ENCODE assay signal across 18 mouse cellular contexts in genomic region chr10:58636431-58637080, GRCm38 (mm10). TPM values are rescaled to one million over a fixed set of nuclear protein-coding genes. Genes with fewer than 3 reads are reported as not detected.
DNase-seq lines count a peak whose midpoint lies in the region; ATAC-seq and TF ChIP-seq lines count a peak whose summit lies in the region.
"Had no signal": no experiment of that assay in that cellular context is flagged by ENCODE, and none has a peak within 500 bp of the region (broad histone marks: within the 10 kb centered on the region; RNA-seq: fewer than 3 reads in every experiment).

No protein-coding gene starts in this region.

- H3K36me3 ChIP-seq in intestine, embryonic 14.5 days (ENCODE audit: control insufficient read depth, insufficient read depth, low read length), result no peaks in the 10 kb centered on the region
- no peaks in the 10 kb centered on the region for H3K36me3 ChIP-seq in intestine, postnatal 0 days (ENCODE audit: control insufficient read depth, insufficient read depth)
- H3K36me3 ChIP-seq in midbrain, embryonic 10.5 days, result no peaks in the 10 kb centered on the region
- no peaks in the 10 kb centered on the region for H3K36me3 ChIP-seq in midbrain, embryonic 13.5 days
- H3K36me3 ChIP-seq in embryonic facial prominence, embryonic 10.5 days (replicated peaks), result no peaks in the 10 kb centered on the region
- H3K36me3 ChIP-seq: embryonic facial prominence, embryonic 15.5 days; hindbrain, embryonic 15.5 days; liver, embryonic 13.5 days had no signal

- no peak overlapping the region for H3K4me2 ChIP-seq in intestine, embryonic 14.5 days (ENCODE audit: low read length)
- no peak overlapping the region for H3K4me2 ChIP-seq in intestine, postnatal 0 days (replicated peaks; ENCODE audit: low read depth)
- no peak overlapping the region for H3K4me2 ChIP-seq in midbrain, embryonic 13.5 days (replicated peaks)
- H3K4me2 ChIP-seq: embryonic facial prominence, embryonic 15.5 days; hindbrain, embryonic 15.5 days; liver, embryonic 13.5 days had no signal

- H3K4me1 ChIP-seq in intestine, embryonic 14.5 days (replicated peaks; ENCODE audit: control insufficient read depth, insufficient read depth, low read length), result peaks cover 9% of the 10 kb centered on the region
- H3K4me1 ChIP-seq in intestine, postnatal 0 days (replicated peaks; ENCODE audit: control insufficient read depth, insufficient read depth, low read length), result no peaks in the 10 kb centered on the region
- H3K4me1 ChIP-seq in midbrain, embryonic 10.5 days, result peaks cover 45% of the 10 kb centered on the region
- peaks cover 20% of the 10 kb centered on the region for H3K4me1 ChIP-seq in midbrain, embryonic 13.5 days (replicated peaks)
- peaks cover 34% of the 10 kb centered on the region for H3K4me1 ChIP-seq in embryonic facial prominence, embryonic 10.5 days
- H3K4me1 ChIP-seq: liver, embryonic 13.5 days had no signal

- no peak overlapping the region for H3K9ac ChIP-seq in intestine, embryonic 14.5 days (ENCODE audit: low read length)
- H3K9ac ChIP-seq in intestine, postnatal 0 days (ENCODE audit: low read depth, low read length), result no peak overlapping the region
- H3K9ac ChIP-seq in midbrain, embryonic 13.5 days (replicated peaks), result no peak overlapping the region
- H3K9ac ChIP-seq: embryonic facial prominence, embryonic 15.5 days; hindbrain, embryonic 15.5 days; liver, embryonic 13.5 days had no signal

- no peaks in the 10 kb centered on the region for H3K9me3 ChIP-seq in intestine, embryonic 14.5 days (ENCODE audit: control insufficient read depth, low read length)
- H3K9me3 ChIP-seq in intestine, postnatal 0 days (ENCODE audit: control insufficient read depth), result no peaks in the 10 kb centered on the region
- no peaks in the 10 kb centered on the region for H3K9me3 ChIP-seq in midbrain, embryonic 10.5 days (replicated peaks)
- H3K9me3 ChIP-seq in midbrain, embryonic 13.5 days, result no peaks in the 10 kb centered on the region
- H3K9me3 ChIP-seq in embryonic facial prominence, embryonic 10.5 days, result no peaks in the 10 kb centered on the region
- H3K9me3 ChIP-seq: embryonic facial prominence, embryonic 15.5 days; hindbrain, embryonic 15.5 days; liver, embryonic 13.5 days had no signal

- no peak; the same call in 1 of the 2 replicates for ATAC-seq in intestine, embryonic 14.5 days (replicated peaks; ENCODE audit: low FRiP score, low TSS enrichment, low read depth)
- ATAC-seq in intestine, postnatal 0 days, result no peak
- ATAC-seq in midbrain, embryonic 13.5 days, result no peak

- WGBS in intestine, embryonic 14.5 days, result 31% methylated on average over 7 of the region's 7 CpGs
- 56% methylated on average over 7 of the region's 7 CpGs for WGBS in intestine, postnatal 0 days
- WGBS in midbrain, embryonic 10.5 days, result 80% methylated on average over 7 of the region's 7 CpGs
- 73% methylated on average over 7 of the region's 7 CpGs for WGBS in midbrain, embryonic 13.5 days
- 54% methylated on average over 7 of the region's 7 CpGs for WGBS in embryonic facial prominence, embryonic 10.5 days

- H3K4me3 ChIP-seq in intestine, embryonic 14.5 days (ENCODE audit: low read depth, low read length), result no peak overlapping the region
- no peak overlapping the region for H3K4me3 ChIP-seq in intestine, postnatal 0 days (ENCODE audit: low read depth, low read length)
- H3K4me3 ChIP-seq in midbrain, embryonic 10.5 days, result no peak overlapping the region
- H3K4me3 ChIP-seq in midbrain, embryonic 13.5 days (replicated peaks), result no peak overlapping the region
- H3K4me3 ChIP-seq in embryonic facial prominence, embryonic 10.5 days, result no peak overlapping the region
- H3K4me3 ChIP-seq: embryonic facial prominence, embryonic 15.5 days; hindbrain, embryonic 15.5 days; liver, embryonic 13.5 days had no signal

- no peak for TF ChIP-seq CTCF in intestine, postnatal 0 days (IDR thresholded peaks at IDR 0.05; ENCODE audit: low read depth)

- peak overlapping the region; percentile 33; the same call in 1 of the 2 replicates for H3K27ac ChIP-seq in intestine, embryonic 14.5 days (ENCODE audit: low read depth)
- no peak overlapping the region for H3K27ac ChIP-seq in intestine, postnatal 0 days (ENCODE audit: low read depth, low read length)
- H3K27ac ChIP-seq in midbrain, embryonic 10.5 days (replicated peaks), result peak overlapping the region; percentile 61; the same call in 1 of the 2 replicates
- H3K27ac ChIP-seq in midbrain, embryonic 13.5 days, result no peak overlapping the region
- H3K27ac ChIP-seq in embryonic facial prominence, embryonic 10.5 days (replicated peaks), result peak overlapping the region; percentile 76
- H3K27ac ChIP-seq: embryonic facial prominence, embryonic 15.5 days; hindbrain, embryonic 15.5 days; liver, embryonic 13.5 days had no signal

- DNase-seq in intestine, embryonic 14.5 days (ENCODE audit: low spot score), result no peak
- DNase-seq in midbrain, embryonic 10.5 days (ENCODE audit: low spot score), result no peak
- DNase-seq in embryonic facial prominence, embryonic 10.5 days (ENCODE audit: low spot score), result peak; percentile 27
- no peak for DNase-seq in thymus, postnatal 4 days
- no peak for DNase-seq in adrenal gland, adult (ENCODE audit: inconsistent age in 2 of 2, low spot score in 1 of 2)
- DNase-seq: adrenal gland, postnatal 14 days; cerebellum, adult 2 months; gastrocnemius, postnatal 10 days; heart, adult 18-20 months; liver, embryonic 13.5 days; lung, postnatal 10 days; retina, postnatal 1 day; right cerebral cortex, postnatal 4 days had no signal

- H3K27me3 ChIP-seq in intestine, embryonic 14.5 days (replicated peaks; ENCODE audit: control insufficient read depth, insufficient read depth, low read length), result no peaks in the 10 kb centered on the region
- H3K27me3 ChIP-seq in intestine, postnatal 0 days (replicated peaks; ENCODE audit: control insufficient read depth, insufficient read depth, low read length), result no peaks in the 10 kb centered on the region
- no peaks in the 10 kb centered on the region for H3K27me3 ChIP-seq in midbrain, embryonic 10.5 days (ENCODE audit: low read depth, poor library complexity, severe bottlenecking)
- H3K27me3 ChIP-seq in midbrain, embryonic 13.5 days, result no peaks in the 10 kb centered on the region
- no peaks in the 10 kb centered on the region for H3K27me3 ChIP-seq in embryonic facial prominence, embryonic 10.5 days (replicated peaks; ENCODE audit: low read depth, poor library complexity, severe bottlenecking)
- H3K27me3 ChIP-seq: embryonic facial prominence, embryonic 15.5 days; hindbrain, embryonic 15.5 days; liver, embryonic 13.5 days had no signal

RNA-seq across cellular contexts. Expression of gene Edar, which starts 38.9 kb away (rescaled TPM):
- 0.63 and 0.72 TPM in 2 replicates for polyA plus RNA-seq in intestine, embryonic 14.5 days (2014; fragmentation: Nextera tagmentation; extraction: Ambion mirVana)
- polyA plus RNA-seq in intestine, postnatal 0 days (2015; fragmentation: Nextera tagmentation; extraction: Ambion mirVana), result 0.16 and 0.27 TPM in 2 replicates
- 0.67 and 0.73 TPM in 2 replicates for polyA plus RNA-seq in midbrain, embryonic 10.5 days (2016; fragmentation: Nextera tagmentation; extraction: Ambion mirVana)
- 0.17 and 0.27 TPM in 2 replicates for polyA plus RNA-seq in midbrain, embryonic 13.5 days (2015; fragmentation: Nextera tagmentation; extraction: Ambion mirVana)
- 0.38 and 0.57 TPM in 2 replicates for polyA plus RNA-seq in embryonic facial prominence, embryonic 10.5 days (2016; fragmentation: Nextera tagmentation; extraction: Ambion mirVana)
- polyA plus RNA-seq: C2C12; liver, embryonic 13.5 days had no signal

Comparison
In these comparisons a context has a peak if more than half of its experiments do, and no peak if none do; other contexts are left out.
1. H3K27ac ChIP-seq: peak in intestine, embryonic 14.5 days (single experiment), midbrain, embryonic 10.5 days (single experiment) and embryonic facial prominence, embryonic 10.5 days (single experiment); none in intestine, postnatal 0 days (single experiment) and midbrain, embryonic 13.5 days (single experiment).